Mouse (Mus musculus) thymus, postnatal 0 days (tissue): ENCODE results near the gene Rnft1. TPM values are rescaled to one million over a fixed set of nuclear protein-coding genes. Genes with fewer than 3 reads are reported as not detected.
"Not testable (repeated sequence)": the region's sequence is repeated elsewhere in the genome, so short reads cannot be mapped to it uniquely, and the experiment has no call there.

Source experiments
- DNase-seq: peaks from one replicate; pipeline ENCODE4 v3.0.0-alpha.2; 2015; ENCODE audit warnings: low spot score
- polyA plus RNA-seq: library from polyadenylated mRNA; unstranded; fragments of >200 nt; fragmentation: Nextera tagmentation; extraction: Ambion mirVana; gene quantifications from 2 replicates; pipeline ENCODE4 v1.2.1, GENCODE M21; 2015

The Rnft1 gene
- polyA plus RNA-seq, 1 experiment from 2014 or later = 42.7 TPM

- no peak for DNase-seq
Measured at GRCm38 (mm10) chr11:86517229-86517628, 32.8 kb downstream of the Rnft1 start.

- no peak for DNase-seq
Measured at GRCm38 (mm10) chr11:86519751-86520150, 35.3 kb downstream of the Rnft1 start.

GRCm38 (mm10) chr11:86527528-86527927, 43.1 kb downstream of the Rnft1 start:
- DNase-seq = no peak

- DNase-seq = peak; percentile 31
Measured at GRCm38 (mm10) chr11:86532834-86533233, 48.4 kb downstream of the Rnft1 start.

- DNase-seq = not testable (repeated sequence)
Measured at GRCm38 (mm10) chr11:86533302-86533701, 48.8 kb downstream of the Rnft1 start.

DNA sequence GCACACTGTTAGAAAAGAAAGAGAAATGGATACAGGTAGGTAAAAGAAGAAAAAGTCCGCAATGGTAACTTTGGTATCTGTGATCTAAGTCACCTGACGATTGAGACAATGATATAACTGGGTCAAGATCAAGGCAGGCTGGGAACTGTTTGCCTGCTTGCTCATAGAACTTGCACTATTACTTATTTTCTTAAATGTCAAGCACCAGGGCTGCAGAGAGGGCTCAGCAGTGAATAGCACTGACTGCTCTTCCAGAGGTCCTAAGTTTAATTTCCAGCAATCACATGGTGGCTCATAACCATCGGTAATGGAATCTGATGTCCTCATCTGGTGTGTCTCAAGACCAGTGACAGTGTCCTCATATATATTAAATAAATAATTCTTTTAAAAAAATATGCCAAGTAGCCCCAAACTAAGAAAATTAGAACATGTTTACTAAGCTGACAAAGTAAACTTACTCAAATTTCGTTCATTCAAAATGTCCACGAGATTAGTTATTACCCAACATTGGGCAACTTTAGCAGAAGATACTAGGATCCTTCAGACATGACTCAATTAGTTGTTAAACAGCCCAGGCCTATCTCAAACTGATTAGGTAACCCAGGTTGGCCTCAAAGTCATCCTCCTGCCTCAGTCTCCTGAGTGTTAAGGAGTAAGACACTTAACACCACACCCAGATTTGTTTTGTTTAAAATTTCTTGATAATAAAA, 49.9 kb downstream of the Rnft1 start:
- DNase-seq = no peak

- peak; percentile 70 for DNase-seq
Measured at GRCm38 (mm10) chr11:86538786-86539185, 54.3 kb downstream of the Rnft1 start.

GRCm38 (mm10) chr11:86539716-86540475, 55.4 kb downstream of the Rnft1 start:
- DNase-seq = no peak

DNA sequence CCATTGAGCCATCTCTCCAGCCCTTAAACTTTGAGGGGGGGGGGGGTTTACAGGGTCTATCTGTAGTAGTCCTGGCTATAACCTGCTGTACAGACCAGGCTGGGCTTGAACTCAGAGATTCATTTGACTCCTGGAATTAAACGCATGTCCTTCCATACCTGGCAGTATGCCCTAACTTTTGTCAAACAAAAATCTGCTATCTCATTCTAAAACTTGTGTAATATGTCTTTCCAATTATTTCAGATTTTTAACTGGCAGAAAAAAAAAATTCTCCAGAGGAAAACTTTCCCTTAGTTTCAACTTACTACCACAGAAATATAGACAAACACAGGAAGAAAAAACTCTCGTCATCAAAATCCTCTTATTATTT, 56.0 kb downstream of the Rnft1 start:
- no peak for DNase-seq

- DNase-seq = no peak
Measured at GRCm38 (mm10) chr11:86542851-86543250, 58.4 kb downstream of the Rnft1 start.

DNA sequence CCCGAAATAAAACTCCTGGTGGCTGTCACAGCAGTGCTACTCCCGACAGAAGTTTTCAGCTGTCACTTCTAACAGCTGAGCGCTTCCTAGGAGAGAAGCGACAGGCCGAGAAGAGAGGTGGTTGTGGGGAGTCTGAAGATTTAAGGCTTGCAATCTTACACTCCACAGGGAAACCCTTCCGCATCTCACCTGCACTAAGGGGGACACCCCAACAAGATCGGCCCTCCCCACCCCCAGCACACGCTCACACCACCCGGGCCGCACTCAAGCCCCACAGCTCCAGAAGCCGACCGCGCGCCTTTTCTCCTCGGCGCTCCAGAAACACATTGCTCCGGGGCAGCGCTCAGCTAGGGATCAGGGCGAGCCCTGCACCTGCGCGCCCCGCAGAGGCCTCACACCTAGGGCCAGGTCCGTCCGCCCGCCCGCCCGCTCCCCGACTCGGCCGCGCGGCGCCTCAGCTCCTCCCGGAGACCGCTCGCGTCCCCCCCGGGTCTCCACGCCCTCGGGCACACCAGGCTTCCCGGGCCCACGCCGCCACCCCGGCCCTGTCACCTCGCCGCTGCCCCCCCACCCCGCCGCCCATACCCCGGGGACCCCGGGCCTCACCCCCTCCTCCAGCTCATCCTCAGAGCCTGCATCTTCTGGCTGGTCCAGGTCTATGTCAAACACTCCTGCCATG, 59.6 kb downstream of the Rnft1 start:
- peak; percentile 53 for DNase-seq

GRCm38 (mm10) chr11:86544639-86545299, 60.3 kb downstream of the Rnft1 start, which contains the start of the genes Rps6kb1 and Tubd1:
Rps6kb1 (minus strand) TSS chr11:86544805.
Tubd1 (plus strand) TSS chr11:86544991.
- DNase-seq = peak; percentile 100

DNA sequence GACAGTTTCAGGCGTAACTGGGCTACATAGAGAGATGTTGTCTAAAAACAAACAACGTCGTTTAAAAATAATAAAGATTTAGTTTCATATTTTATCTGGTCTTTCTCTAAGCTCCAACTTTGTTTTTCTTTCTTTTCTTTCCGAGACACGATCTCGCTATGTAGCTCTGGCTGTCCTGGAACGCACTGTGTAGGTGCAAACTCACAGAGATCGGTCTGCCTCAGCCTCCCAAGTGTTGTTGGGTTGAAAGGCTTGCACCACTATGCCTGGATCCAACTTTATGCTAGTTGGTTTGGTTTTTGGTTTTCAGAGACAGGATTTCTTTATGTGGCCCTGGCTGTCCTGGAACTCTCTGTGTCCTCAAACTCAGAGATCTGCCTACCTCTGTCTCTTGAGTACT, 61.1 kb downstream of the Rnft1 start:
- DNase-seq = no peak

DNA sequence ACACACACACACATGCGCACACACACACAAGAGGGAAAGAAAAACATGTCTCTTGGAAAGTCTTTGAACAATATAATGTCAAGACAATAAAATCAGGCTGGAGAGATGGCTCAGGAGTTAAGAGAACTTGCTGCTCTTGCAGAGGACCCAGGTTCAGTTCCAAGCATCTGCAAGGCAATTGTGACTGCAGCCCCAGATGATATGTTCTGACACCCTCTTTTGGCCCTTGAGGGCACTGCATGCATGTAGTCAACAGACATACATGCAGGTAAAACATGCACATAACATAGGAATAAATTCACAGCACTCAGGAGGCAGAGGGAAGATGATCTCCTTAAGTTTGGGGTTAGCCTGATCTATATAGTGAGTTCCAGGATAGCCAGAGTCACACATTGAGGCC, 63.0 kb downstream of the Rnft1 start:
- DNase-seq = no peak

Other genes starting within 250 kb of the Rnft1 start
- 18.4 and 19.1 TPM in 2 replicates for gene Ints2, start 227.1 kb upstream of the Rnft1 start, polyA plus RNA-seq
- gene Med13, start 127.1 kb upstream of the Rnft1 start, polyA plus RNA-seq = 10.0 and 15.1 TPM in 2 replicates
- gene Rps6kb1, start 60.1 kb downstream of the Rnft1 start, polyA plus RNA-seq = 73.8 and 89.6 TPM in 2 replicates
- 16.1 and 17.2 TPM in 2 replicates for gene Tubd1, start 60.3 kb downstream of the Rnft1 start, polyA plus RNA-seq
- gene Vmp1, start 199.2 kb downstream of the Rnft1 start, polyA plus RNA-seq = 107 and 109 TPM in 2 replicates
- 24.7 and 25.9 TPM in 2 replicates for gene Ptrh2, start 199.3 kb downstream of the Rnft1 start, polyA plus RNA-seq